Mouse (Mus musculus) midbrain, embryonic 14.5 days (tissue): ENCODE measurements at regions not wholly inside any gene's neighbourhood (a gene's known extent, or its start where the extent isn't known, plus 50 kb on each side); places are given as distances from the start of the nearest gene placed in this dataset.

Experiments used
- ATAC-seq: fragments of 200-750 bp; cut with Nextera tagmentation; 2 replicates; pipeline ENCODE4 v1.8.0; 2017; ENCODE audit warnings: moderate number of reproducible peaks, moderate library complexity; ENCODE audit not compliant: low FRiP score, low TSS enrichment
- DNase-seq: peaks from one replicate; pipeline ENCODE4 v3.0.0-alpha.2; 2015
- H3K27ac ChIP-seq: fragments of 300-500 bp; sonication (generic); replicated peaks from 2 replicates; pipeline ENCODE4 v1.5.1; 2014; ENCODE audit warnings: mild to moderate bottlenecking, low read depth, low read length, moderate library complexity
- H3K27me3 ChIP-seq: fragments of 300-500 bp; sonication (generic); 2 replicates; pipeline ENCODE4 v1.6.1; 2014; ENCODE audit warnings: low read length, control low read depth, mixed read lengths; ENCODE audit not compliant: control insufficient read depth, insufficient read depth
- H3K36me3 ChIP-seq: fragments of 300-500 bp; sonication (generic); 2 replicates; pipeline ENCODE4 v1.6.1; 2014; ENCODE audit warnings: low read length, control low read depth; ENCODE audit not compliant: control insufficient read depth, insufficient read depth
- H3K4me1 ChIP-seq: fragments of 300-500 bp; sonication (generic); 2 replicates; pipeline ENCODE4 v1.6.1; 2014; ENCODE audit warnings: mild to moderate bottlenecking, antibody characterized with exemption, low read length, control low read depth; ENCODE audit not compliant: control insufficient read depth, insufficient read depth
- H3K4me2 ChIP-seq: fragments of 300-500 bp; sonication (generic); 2 replicates; pipeline ENCODE4 v1.6.1; 2014; ENCODE audit warnings: mild to moderate bottlenecking, low read length, moderate library complexity
- H3K4me3 ChIP-seq: fragments of 300-500 bp; sonication (generic); replicated peaks from 2 replicates; pipeline ENCODE4 v1.5.1; 2014; ENCODE audit warnings: low read depth, low read length
- H3K9ac ChIP-seq: fragments of 300-500 bp; sonication (generic); replicated peaks from 2 replicates; pipeline ENCODE4 v1.6.1; 2014; ENCODE audit warnings: mild to moderate bottlenecking, low read length, moderate library complexity
- H3K9me3 ChIP-seq: fragments of 300-500 bp; sonication (generic); 2 replicates; pipeline ENCODE4 v1.6.1; 2016; ENCODE audit warnings: low read length, control low read depth, mixed read lengths; ENCODE audit not compliant: control insufficient read depth
- WGBS: fragments of 180-500 bp; shearing (Covaris S2); extraction: QIAGEN DNeasy Blood & Tissue Kit; methylation state at CpG from one replicate; pipeline ENCODE4 v1.1.7; 2014; 5-methylcytosine and 5-hydroxymethylcytosine counted together

DNA sequence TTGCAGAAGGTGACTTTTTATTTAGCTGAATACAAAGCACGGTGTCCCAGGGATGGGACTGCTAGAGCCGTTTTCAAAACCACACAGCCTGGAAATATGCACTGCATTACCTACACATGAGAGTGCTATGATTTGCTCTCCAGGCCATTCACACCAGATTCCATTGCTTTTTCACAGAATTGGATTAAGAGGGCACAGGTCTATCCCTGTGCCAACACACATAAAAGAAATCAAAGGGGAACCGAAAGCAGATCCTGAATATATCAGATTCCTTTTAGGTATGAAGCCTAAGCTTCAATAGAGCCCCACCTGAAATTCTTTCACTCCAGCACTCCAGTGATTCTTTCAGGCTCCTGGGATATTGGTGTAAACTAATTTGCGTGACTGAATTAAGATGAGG lies 606.2 kb upstream of the Crim1 start:
- Histone ChIP-seq H3K4me2 (no peak overlapping the region), H3K27me3 (no peaks in the 10 kb centered on the region), H3K4me1 (0 out of 2 replicates have a peak, but pooled peaks cover 2% of the 10 kb centered on the region), H3K9ac (no peak overlapping the region), H3K27ac (no peak overlapping the region), H3K36me3 (no peaks in the 10 kb centered on the region), H3K4me3 (no peak overlapping the region), H3K9me3 (no peaks in the 10 kb centered on the region)
- 43% methylated on average over 4 of the region's 4 CpGs for WGBS
- DNase-seq = peak; percentile 12
- ATAC-seq = no peak; the same call in 1 of the 2 replicates

DNA sequence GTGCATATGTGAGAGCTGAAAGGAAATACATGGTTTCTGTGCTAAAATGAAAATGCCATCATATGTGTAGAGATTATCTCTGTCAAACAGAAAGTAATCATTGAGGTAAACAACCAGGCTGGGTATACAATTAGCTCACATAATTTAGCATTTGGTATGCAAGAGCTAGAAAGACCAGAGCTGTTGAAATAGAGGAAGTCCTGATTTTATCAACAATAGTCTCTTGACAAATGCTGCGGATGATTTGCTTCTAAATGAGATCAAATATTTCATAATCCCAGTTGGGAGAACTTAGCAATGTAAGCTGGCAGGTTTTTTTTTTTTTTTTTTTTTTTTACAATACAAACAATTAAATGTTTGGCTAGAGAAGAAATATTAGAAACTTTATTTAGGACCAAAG lies 603.6 kb upstream of the Crim1 start:
- Histone ChIP-seq H3K4me1 (0 out of 2 replicates have a peak, but pooled peaks cover 2% of the 10 kb centered on the region), H3K27me3 (no peaks in the 10 kb centered on the region), H3K36me3 (no peaks in the 10 kb centered on the region), H3K4me3 (no peak overlapping the region), H3K4me2 (no peak overlapping the region), H3K9me3 (no peaks in the 10 kb centered on the region), H3K27ac (no peak overlapping the region), H3K9ac (no peak overlapping the region)
- WGBS = 78% methylated on average over 1 of the region's 1 CpGs
- DNase-seq = no peak
- ATAC-seq = no peak

DNA sequence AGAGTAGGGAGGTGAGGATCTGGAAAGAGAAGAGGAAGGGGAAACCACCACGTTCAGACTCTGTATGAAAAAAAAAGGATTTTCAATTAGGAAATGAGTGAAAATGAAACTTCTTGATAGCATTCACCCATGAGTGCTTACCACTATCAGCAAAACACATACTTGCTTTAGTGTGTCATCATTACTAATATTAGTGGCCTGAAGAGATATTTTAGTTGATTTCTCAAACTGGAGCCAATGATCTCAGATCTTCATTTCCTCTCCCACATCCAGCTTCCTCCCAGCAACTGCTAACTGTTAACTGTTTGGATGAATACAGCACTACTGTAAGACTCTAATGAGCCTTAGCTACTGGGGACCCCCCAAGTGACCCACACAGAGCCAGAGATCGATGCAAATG lies 576.6 kb upstream of the Crim1 start:
- DNase-seq = no peak
- no peak overlapping the region for H3K27ac ChIP-seq

DNA sequence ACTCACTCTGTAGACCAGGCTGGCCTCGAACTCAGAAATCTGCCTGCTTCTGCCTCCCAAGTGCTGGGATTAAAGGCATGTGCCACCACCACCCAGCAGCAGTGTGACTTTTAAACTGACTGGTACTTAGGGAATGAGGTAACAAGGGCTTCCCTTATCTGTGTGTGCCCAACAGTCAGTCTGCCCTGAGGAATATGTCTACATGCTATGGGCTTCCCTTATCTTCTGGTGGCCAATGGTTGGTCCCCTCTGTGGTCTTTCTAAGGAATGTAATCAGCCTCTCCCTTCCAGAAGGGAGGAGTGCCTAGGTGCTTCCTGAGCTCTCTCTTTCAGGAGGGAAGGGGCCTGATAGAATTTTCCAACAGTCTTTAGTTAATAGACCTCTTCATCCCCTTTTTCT lies 575.9 kb upstream of the Crim1 start:
- ATAC-seq (no peak), DNase-seq (no peak)
- Histone ChIP-seq H3K4me2 (no peak overlapping the region), H3K4me3 (no peak overlapping the region), H3K9ac (no peak overlapping the region), H3K27ac (no peak overlapping the region), H3K9me3 (no peaks in the 10 kb centered on the region), H3K4me1 (no peaks in the 10 kb centered on the region), H3K36me3 (no peaks in the 10 kb centered on the region), H3K27me3 (no peaks in the 10 kb centered on the region)
- 100% methylated on average over 1 of the region's 1 CpGs for WGBS

More for the DNA sequence above, 576.6 kb upstream of the Crim1 start:
- Histone ChIP-seq H3K9me3 (no peaks in the 10 kb centered on the region), H3K27me3 (no peaks in the 10 kb centered on the region), H3K4me3 (no peak overlapping the region), H3K4me1 (no peaks in the 10 kb centered on the region), H3K9ac (no peak overlapping the region), H3K36me3 (no peaks in the 10 kb centered on the region), H3K4me2 (no peak overlapping the region)
- ATAC-seq = no peak
- 61% methylated on average over 2 of the region's 2 CpGs for WGBS

DNA sequence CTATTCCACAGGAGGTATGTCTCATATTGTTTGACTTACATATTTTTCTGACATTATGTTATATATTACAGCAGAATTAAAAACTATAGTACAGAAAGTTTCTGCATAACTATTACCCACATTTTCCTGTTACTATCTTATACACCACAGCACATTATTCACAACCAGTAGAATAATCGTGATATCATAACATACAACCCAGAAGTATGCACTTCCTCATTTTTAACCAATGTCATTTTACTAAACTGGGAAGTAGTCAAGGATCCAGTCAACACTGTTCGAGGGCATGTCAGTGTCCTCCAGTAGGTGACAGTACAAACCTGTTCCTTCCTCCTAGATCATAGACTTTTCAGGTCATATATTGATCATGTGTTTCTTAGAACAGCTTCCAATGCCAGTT lies 557.7 kb upstream of the Crim1 start:
- H3K36me3 ChIP-seq = no peaks in the 10 kb centered on the region
- no peaks in the 10 kb centered on the region for H3K27me3 ChIP-seq
- no peaks in the 10 kb centered on the region for H3K4me1 ChIP-seq
- ATAC-seq (no peak), DNase-seq (no peak)
- 93% methylated on average over 2 of the region's 2 CpGs for WGBS
- H3K4me3 ChIP-seq = no peak overlapping the region
- H3K9me3 ChIP-seq = no peaks in the 10 kb centered on the region
- no peak overlapping the region for H3K27ac ChIP-seq
- H3K4me2 ChIP-seq = no peak overlapping the region
- H3K9ac ChIP-seq = no peak overlapping the region

DNA sequence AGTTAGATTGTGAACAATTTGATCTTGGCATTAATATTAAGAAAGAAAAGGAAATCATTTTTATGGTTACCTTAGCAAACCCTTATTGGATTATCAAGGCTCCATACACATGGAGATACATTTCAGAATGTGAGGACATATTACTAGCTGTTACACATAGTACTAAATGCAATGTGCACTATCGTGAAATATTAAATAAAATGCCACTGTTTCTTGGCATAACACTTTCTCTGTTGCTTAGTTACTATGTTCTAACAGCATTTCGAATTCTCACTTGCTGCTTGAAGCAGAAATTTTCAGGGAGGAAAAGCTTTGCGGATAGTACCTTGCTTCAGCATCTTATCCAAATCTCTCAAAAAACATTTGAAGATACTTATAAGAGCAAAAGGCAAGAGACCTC lies 551.1 kb upstream of the Crim1 start:
- Histone ChIP-seq H3K27ac (no peak overlapping the region), H3K9ac (no peak overlapping the region), H3K36me3 (no peaks in the 10 kb centered on the region), H3K9me3 (no peaks in the 10 kb centered on the region), H3K4me2 (no peak overlapping the region), H3K4me3 (no peak overlapping the region), H3K27me3 (no peaks in the 10 kb centered on the region), H3K4me1 (no peaks in the 10 kb centered on the region)
- WGBS = 81% methylated on average over 3 of the region's 3 CpGs
- ATAC-seq (no peak), DNase-seq (peak; percentile 14)

DNA sequence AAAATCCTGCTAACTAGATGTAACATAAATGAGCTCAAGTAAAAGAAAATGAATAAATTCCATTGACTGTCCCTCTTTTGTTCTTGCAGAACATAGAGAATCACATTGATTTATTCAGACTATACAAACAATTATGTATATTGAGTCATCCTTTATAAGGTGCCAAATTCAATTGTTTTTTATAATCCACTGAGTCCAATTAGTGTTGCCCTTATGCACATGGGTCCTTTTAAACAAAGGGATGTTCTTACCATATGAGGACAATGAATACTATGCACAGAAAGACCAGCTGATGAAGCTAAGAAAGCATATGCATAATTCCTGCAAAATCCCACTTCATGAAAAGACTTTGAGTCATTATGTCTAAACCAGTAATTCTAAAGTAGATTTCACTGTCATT lies 548.2 kb upstream of the Crim1 start:
- H3K4me1 ChIP-seq = no peaks in the 10 kb centered on the region
- H3K4me3 ChIP-seq = no peak overlapping the region
- no peaks in the 10 kb centered on the region for H3K36me3 ChIP-seq
- H3K27ac ChIP-seq = no peak overlapping the region
- no peaks in the 10 kb centered on the region for H3K27me3 ChIP-seq
- no peak overlapping the region for H3K4me2 ChIP-seq
- no peak overlapping the region for H3K9ac ChIP-seq
- ATAC-seq (no peak), DNase-seq (peak; percentile 8)
- no peaks in the 10 kb centered on the region for H3K9me3 ChIP-seq
